In the genomic region with DNA sequence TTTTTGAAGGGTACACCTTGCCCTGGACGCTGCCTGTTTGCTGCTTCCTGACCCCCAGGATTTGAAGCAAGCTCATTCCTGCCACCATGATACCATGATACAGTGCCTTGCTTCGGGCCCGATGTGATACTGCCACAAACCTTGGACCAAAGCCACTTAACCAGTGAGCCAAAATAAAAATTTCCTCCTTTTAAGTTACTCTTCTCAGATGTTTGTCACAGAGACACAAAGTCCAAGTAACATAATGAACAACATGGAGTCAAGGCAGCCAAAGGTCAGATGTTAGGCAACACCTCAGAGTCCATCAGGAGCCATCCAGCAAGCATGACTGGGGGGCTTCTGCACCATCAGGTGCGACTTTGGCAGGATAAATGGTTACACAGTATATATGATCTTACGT, we compare ENCODE assay signal across 23 mouse cellular contexts. TPM values are rescaled to one million over a fixed set of nuclear protein-coding genes. Genes with fewer than 3 reads are reported as not detected.
DNase-seq lines count a peak whose midpoint lies in the region; ATAC-seq and TF ChIP-seq lines count a peak whose summit lies in the region.
"Had no signal": no experiment of that assay in that cellular context is flagged by ENCODE, and none has a peak within 500 bp of the region (broad histone marks: within the 10 kb centered on the region; RNA-seq: fewer than 3 reads in every experiment).

No protein-coding gene starts in this region.

- WGBS in kidney, adult 2 months, result 72% methylated on average over 5 of the region's 5 CpGs
- WGBS in liver, adult 2 months, result 52% methylated on average over 5 of the region's 5 CpGs
- WGBS in liver, embryonic 11.5 days, result 83% methylated on average over 5 of the region's 5 CpGs

- no peaks in the 10 kb centered on the region for H3K9me3 ChIP-seq in liver, embryonic 11.5 days (ENCODE audit: control insufficient read depth, low read length)
- H3K9me3 ChIP-seq: embryonic facial prominence, embryonic 13.5 days; embryonic facial prominence, embryonic 15.5 days; forebrain, embryonic 10.5 days; forebrain, embryonic 12.5 days had no signal

- ATAC-seq in liver, embryonic 11.5 days (replicated peaks; ENCODE audit: low FRiP score), result no peak
- ATAC-seq in megakaryocyte-erythroid progenitor cell, adult 5-6 weeks (replicated peaks; ENCODE audit: low FRiP score, low TSS enrichment, poor library complexity, severe bottlenecking), result 0 out of 2 replicates have a peak, but pooled peaks have one; percentile 35
- ATAC-seq: forebrain, embryonic 14.5 days; forebrain, embryonic 16.5 days had no signal

- no peak overlapping the region for H3K4me3 ChIP-seq in kidney, adult 2 months (ENCODE audit: insufficient read depth, low read depth, low read length)
- no peak overlapping the region for H3K4me3 ChIP-seq in liver, adult 2 months (ENCODE audit: insufficient read depth, low read depth, low read length)
- H3K4me3 ChIP-seq in liver, embryonic 11.5 days (ENCODE audit: low read depth, low read length), result no peak overlapping the region
- no peak overlapping the region for H3K4me3 ChIP-seq in brown adipose tissue, adult 24 weeks (ENCODE audit: insufficient read depth, low read depth, low read length)
- H3K4me3 ChIP-seq: embryonic facial prominence, embryonic 13.5 days; embryonic facial prominence, embryonic 15.5 days; erythroblast, embryonic 14.5 days; forebrain, embryonic 10.5 days; forebrain, embryonic 12.5 days had no signal

- peak; percentile 74 for DNase-seq in kidney, adult 2 months
- no peak for DNase-seq in kidney, adult 8-10 months
- DNase-seq in liver, adult 2 months (ENCODE audit: extremely low read depth, low read depth, low spot score), result peak; percentile 93
- DNase-seq in liver, embryonic 11.5 days (ENCODE audit: low spot score), result no peak
- no peak for DNase-seq in embryo, embryonic 11 days
- DNase-seq: adrenal gland, adult 2 months; adrenal gland, postnatal 10 days; adrenal gland, postnatal 25 days; cerebellum, adult 11-12 months; cerebellum, adult 2 months; cerebellum, adult 9-10 months; cerebellum, postnatal 10 days; cerebellum, postnatal 25 days had no signal

- H3K9ac ChIP-seq in liver, adult 2 months (ENCODE audit: low read depth, low read length), result no peak overlapping the region
- no peak overlapping the region for H3K9ac ChIP-seq in liver, embryonic 11.5 days (ENCODE audit: low read depth, low read length)
- H3K9ac ChIP-seq: embryonic facial prominence, embryonic 13.5 days; embryonic facial prominence, embryonic 15.5 days; forebrain, embryonic 12.5 days had no signal

- no peaks in the 10 kb centered on the region for H3K79me2 ChIP-seq in liver, adult 2 months (ENCODE audit: control insufficient read depth, insufficient read depth, low read length)

- H3K27me3 ChIP-seq in kidney, adult 2 months (replicated peaks; ENCODE audit: control insufficient read depth, insufficient read depth, low read length), result no peaks in the 10 kb centered on the region
- no peaks in the 10 kb centered on the region for H3K27me3 ChIP-seq in liver, adult 2 months (ENCODE audit: control insufficient read depth, insufficient read depth, low read length)
- H3K27me3 ChIP-seq in liver, embryonic 11.5 days (replicated peaks; ENCODE audit: control insufficient read depth, insufficient read depth, low read length), result no peaks in the 10 kb centered on the region
- H3K27me3 ChIP-seq: embryonic facial prominence, embryonic 13.5 days; embryonic facial prominence, embryonic 15.5 days; forebrain, embryonic 12.5 days had no signal

- peak overlapping the region; percentile 3; the same call in 1 of the 2 replicates for H3K27ac ChIP-seq in kidney, adult 2 months (ENCODE audit: insufficient read depth, low read depth, low read length)
- H3K27ac ChIP-seq in liver, adult 2 months (replicated peaks; ENCODE audit: insufficient read depth, low read depth, low read length), result peak overlapping the region; percentile 60
- no peak overlapping the region for H3K27ac ChIP-seq in liver, embryonic 11.5 days (ENCODE audit: low read depth, low read length)
- H3K27ac ChIP-seq in brown adipose tissue, adult 24 weeks (replicated peaks; ENCODE audit: low read depth, low read length), result peak overlapping the region; percentile 40; the same call in 1 of the 2 replicates
- H3K27ac ChIP-seq: embryonic facial prominence, embryonic 13.5 days; embryonic facial prominence, embryonic 15.5 days; forebrain, embryonic 10.5 days; forebrain, embryonic 12.5 days had no signal

- no peak for TF ChIP-seq POLR2A in kidney, adult 2 months (IDR thresholded peaks at IDR 0.05; ENCODE audit: low read depth, low read length)
- TF ChIP-seq POLR2A in liver, adult 2 months (IDR thresholded peaks at IDR 0.05; ENCODE audit: extremely low read depth, insufficient read depth, low read length), result no peak

- no peak for TF ChIP-seq CTCF in kidney, adult 2 months (conservative IDR thresholded peaks at IDR 0.05; ENCODE audit: insufficient read depth, insufficient read length, low read depth, low read length)
- TF ChIP-seq CTCF in liver, adult 2 months (IDR thresholded peaks at IDR 0.05; ENCODE audit: low read depth, low read length), result no peak

- no peaks in the 10 kb centered on the region for H3K4me1 ChIP-seq in kidney, adult 2 months (ENCODE audit: control insufficient read depth, insufficient read depth, low read length)
- peaks cover 11% of the 10 kb centered on the region for H3K4me1 ChIP-seq in liver, adult 2 months (ENCODE audit: control insufficient read depth, insufficient read depth, low read length)
- no peaks in the 10 kb centered on the region for H3K4me1 ChIP-seq in liver, embryonic 11.5 days (replicated peaks; ENCODE audit: control insufficient read depth, insufficient read depth, low read length)
- peaks cover 2% of the 10 kb centered on the region; the same call in 1 of the 2 replicates for H3K4me1 ChIP-seq in brown adipose tissue, adult 24 weeks (ENCODE audit: control insufficient read depth, insufficient read depth, insufficient read length, low read length)
- H3K4me1 ChIP-seq: embryonic facial prominence, embryonic 13.5 days; embryonic facial prominence, embryonic 15.5 days; forebrain, embryonic 10.5 days; forebrain, embryonic 12.5 days had no signal

- H3K4me2 ChIP-seq in liver, embryonic 11.5 days, result no peak overlapping the region
- H3K4me2 ChIP-seq: embryonic facial prominence, embryonic 13.5 days; embryonic facial prominence, embryonic 15.5 days; forebrain, embryonic 12.5 days had no signal

- H3K36me3 ChIP-seq in kidney, adult 2 months (ENCODE audit: control insufficient read depth, insufficient read depth, low read length), result no peaks in the 10 kb centered on the region
- no peaks in the 10 kb centered on the region for H3K36me3 ChIP-seq in liver, adult 2 months (ENCODE audit: control insufficient read depth, insufficient read depth, low read length)
- no peaks in the 10 kb centered on the region for H3K36me3 ChIP-seq in liver, embryonic 11.5 days (ENCODE audit: control insufficient read depth, insufficient read depth, low read length)
- H3K36me3 ChIP-seq: embryonic facial prominence, embryonic 13.5 days; embryonic facial prominence, embryonic 15.5 days; forebrain, embryonic 10.5 days; forebrain, embryonic 12.5 days had no signal

RNA-seq across cellular contexts. Expression of a gene that starts 9.1 kb away (rescaled TPM):
- polyA plus RNA-seq in kidney, adult 2 months (2012; rRNA removed), result 35.6 and 36.6 TPM in 2 replicates
- 5.9 and 6.6 TPM in 2 replicates for total RNA-seq in liver, adult 2 months (2014; rRNA removed)
- 9.3 and 13.0 TPM in 2 replicates for polyA plus RNA-seq in liver, adult 2 months (2012; rRNA removed)
- 7.5 and 8.9 TPM in 2 replicates for polyA plus RNA-seq in liver, embryonic 11.5 days (2014; fragmentation: Nextera tagmentation; extraction: Ambion mirVana)
- polyA plus RNA-seq in brown adipose tissue, adult 24 weeks (2012; ENCODE audit: insufficient read depth, insufficient read length, missing spikeins), result 25.9 and 41.4 TPM in 2 replicates
- total RNA-seq in megakaryocyte-erythroid progenitor cell, adult 5-6 weeks (2014; fragmentation: Nextera tagmentation), result 3.8 and 9.4 TPM in 2 replicates
- total RNA-seq in megakaryocyte-erythroid progenitor cell, adult 5-6 weeks (2017), result 1.7 and 5.1 TPM in 2 replicates

RNA-seq across cellular contexts. Expression of a gene that starts 11.7 kb away (rescaled TPM):
- 190 and 242 TPM in 2 replicates for polyA plus RNA-seq in kidney, adult 2 months (2012; rRNA removed)
- 24.9 and 29.5 TPM in 2 replicates for total RNA-seq in liver, adult 2 months (2014; rRNA removed)
- polyA plus RNA-seq in liver, adult 2 months (2012; rRNA removed), result 74.6 and 85.7 TPM in 2 replicates
- 59.2 and 61.0 TPM in 2 replicates for polyA plus RNA-seq in liver, embryonic 11.5 days (2014; fragmentation: Nextera tagmentation; extraction: Ambion mirVana)
- 230 and 282 TPM in 2 replicates for polyA plus RNA-seq in brown adipose tissue, adult 24 weeks (2012; ENCODE audit: insufficient read depth, insufficient read length, missing spikeins)
- total RNA-seq in megakaryocyte-erythroid progenitor cell, adult 5-6 weeks (2014; fragmentation: Nextera tagmentation), result 29.3 and 44.6 TPM in 2 replicates
- 11.2 and 17.9 TPM in 2 replicates for total RNA-seq in megakaryocyte-erythroid progenitor cell, adult 5-6 weeks (2017)

RNA-seq across cellular contexts. Expression of a gene that starts 42.4 kb away (rescaled TPM):
- polyA plus RNA-seq in kidney, adult 2 months (2012; rRNA removed), result 0.14 and 0.24 TPM in 2 replicates
- 0.13 and 0.18 TPM in 2 replicates for total RNA-seq in liver, adult 2 months (2014; rRNA removed)
- polyA plus RNA-seq in liver, adult 2 months (2012; rRNA removed), result 0.04 and 0.70 TPM in 2 replicates
- polyA plus RNA-seq in liver, embryonic 11.5 days (2014; fragmentation: Nextera tagmentation; extraction: Ambion mirVana), result 1.3 and 1.6 TPM in 2 replicates
- polyA plus RNA-seq in brown adipose tissue, adult 24 weeks (2012; ENCODE audit: insufficient read depth, insufficient read length, missing spikeins), result not detected in 2 replicates
- not detected in 2 replicates for total RNA-seq in megakaryocyte-erythroid progenitor cell, adult 5-6 weeks (2014; fragmentation: Nextera tagmentation)
- total RNA-seq in megakaryocyte-erythroid progenitor cell, adult 5-6 weeks (2017), result 0.05 TPM in 1 of 2 replicates, not detected in the other
- polyA plus RNA-seq: C2C12; erythroblast, embryonic 14.5 days had no signal

Comparison
In these comparisons a context has a peak if more than half of its experiments do, and no peak if none do; other contexts are left out.
1. DNase-seq: peak in kidney, adult 2 months (single experiment) and liver, adult 2 months (single experiment); none in kidney, adult 8-10 months (0 of 2), liver, embryonic 11.5 days (single experiment) and embryo, embryonic 11 days (single experiment).